Mouse (Mus musculus): ENCODE results near the gene Rnase11. TPM values are rescaled to one million over a fixed set of nuclear protein-coding genes. Genes with fewer than 3 reads are reported as not detected.
"Not testable (repeated sequence)": the region's sequence is repeated elsewhere in the genome, so short reads cannot be mapped to it uniquely, and the experiment has no call there.

The Rnase11 gene
- total RNA-seq, 2 experiments from 2014 or later = not detected

DNA sequence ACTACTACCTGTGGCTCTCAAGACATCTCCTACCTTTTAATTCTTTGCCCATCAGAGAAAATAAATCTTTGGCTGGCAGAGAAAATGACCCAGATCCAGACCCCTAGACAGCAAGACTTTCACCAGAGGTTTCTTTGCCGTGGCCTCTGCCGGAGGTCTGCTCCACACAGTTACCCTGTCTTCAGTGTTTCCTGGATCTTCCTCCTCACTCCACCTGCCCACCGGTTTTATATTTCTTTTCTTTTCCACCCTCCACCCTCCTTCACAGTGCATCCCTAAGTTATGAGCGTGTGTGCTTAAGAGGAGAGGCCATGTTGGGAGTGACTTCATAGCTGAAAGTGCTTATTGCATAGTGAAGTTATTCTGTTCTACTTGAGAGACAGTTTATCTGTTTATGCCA lies 26.5 kb downstream of the Rnase11 start:
- no peak for ATAC-seq (replicated peaks; ENCODE audit: low FRiP score, poor library complexity, severe bottlenecking)

DNA sequence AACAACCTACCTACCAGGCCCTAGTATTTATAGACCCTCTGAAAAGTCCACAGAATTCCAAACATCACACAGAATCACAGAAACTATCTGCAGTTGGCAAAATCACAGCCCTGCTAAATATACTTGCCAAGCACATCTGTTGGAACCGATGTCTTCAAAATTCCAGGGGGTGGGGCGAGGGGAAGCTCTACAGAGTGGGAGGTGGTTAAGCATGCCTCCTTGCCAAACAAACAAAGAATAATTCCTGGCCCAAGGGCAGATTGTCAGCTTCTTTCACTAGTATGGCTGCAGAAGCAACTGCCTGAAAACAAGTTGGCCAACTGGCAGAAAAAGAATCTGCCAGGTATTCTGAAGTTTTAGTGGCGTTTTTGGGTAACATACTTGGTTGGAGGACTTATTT lies 32.7 kb downstream of the Rnase11 start:
- no peak for ATAC-seq (replicated peaks; ENCODE audit: low FRiP score, poor library complexity, severe bottlenecking)

DNA sequence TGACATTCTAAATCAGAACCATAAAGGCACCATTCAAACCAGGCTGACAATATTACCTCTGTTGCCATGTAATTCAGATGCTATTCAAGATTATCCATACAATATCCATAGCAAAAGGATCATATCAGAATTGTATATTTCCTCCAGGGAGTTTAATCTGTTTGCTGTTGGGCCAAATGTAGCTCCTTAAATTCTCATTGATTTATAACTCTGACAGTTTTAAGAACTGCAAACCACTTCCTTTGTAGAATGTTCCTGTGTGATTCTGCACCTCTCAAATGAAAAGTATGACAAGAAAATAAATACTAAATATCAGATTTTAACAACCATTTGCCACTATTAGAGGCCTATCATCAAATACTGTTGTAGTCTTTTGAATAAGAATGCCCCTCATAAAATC lies 34.2 kb downstream of the Rnase11 start:
- ATAC-seq (replicated peaks; ENCODE audit: low FRiP score, poor library complexity, severe bottlenecking) = no peak

DNA sequence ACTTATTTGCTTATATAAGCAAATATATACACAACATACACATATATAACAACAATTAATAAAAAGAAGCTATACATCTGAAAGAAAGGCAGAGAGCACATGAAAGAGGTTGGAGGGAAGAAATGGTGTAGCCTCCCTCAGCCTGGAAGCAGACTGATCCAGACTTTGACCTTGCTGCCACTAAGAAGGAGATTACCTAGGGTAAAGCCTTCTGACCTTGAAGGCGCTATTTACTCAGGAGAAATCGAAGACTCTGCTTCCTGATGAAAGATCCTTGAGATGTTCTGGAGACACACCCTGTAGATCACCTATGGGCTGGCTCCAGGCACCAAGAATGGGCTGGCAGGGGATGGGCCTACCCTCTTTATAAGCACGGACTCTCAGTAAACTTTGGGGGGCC lies 35.2 kb downstream of the Rnase11 start:
- ATAC-seq (replicated peaks; ENCODE audit: low FRiP score, poor library complexity, severe bottlenecking) = not testable (repeated sequence)

DNA sequence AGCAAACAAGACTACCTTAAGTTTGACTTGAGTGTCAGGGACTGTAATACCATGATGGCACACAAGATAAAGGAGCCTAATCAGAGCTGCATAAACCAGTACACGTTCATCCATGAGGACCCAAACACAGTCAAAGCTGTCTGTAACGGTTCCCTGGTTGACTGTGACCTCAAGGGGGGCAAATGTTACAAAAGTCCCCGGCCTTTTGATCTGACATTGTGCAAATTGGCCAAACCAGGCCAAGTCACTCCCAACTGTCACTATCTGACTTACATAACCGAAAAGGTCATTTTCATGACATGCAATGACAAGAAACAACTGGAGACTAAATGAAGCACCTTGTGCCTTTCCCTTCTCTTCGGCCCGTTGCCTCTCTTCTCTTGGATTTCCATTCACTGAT lies 40.4 kb downstream of the Rnase11 start:
- no peak for ATAC-seq (replicated peaks; ENCODE audit: low FRiP score, poor library complexity, severe bottlenecking)

DNA sequence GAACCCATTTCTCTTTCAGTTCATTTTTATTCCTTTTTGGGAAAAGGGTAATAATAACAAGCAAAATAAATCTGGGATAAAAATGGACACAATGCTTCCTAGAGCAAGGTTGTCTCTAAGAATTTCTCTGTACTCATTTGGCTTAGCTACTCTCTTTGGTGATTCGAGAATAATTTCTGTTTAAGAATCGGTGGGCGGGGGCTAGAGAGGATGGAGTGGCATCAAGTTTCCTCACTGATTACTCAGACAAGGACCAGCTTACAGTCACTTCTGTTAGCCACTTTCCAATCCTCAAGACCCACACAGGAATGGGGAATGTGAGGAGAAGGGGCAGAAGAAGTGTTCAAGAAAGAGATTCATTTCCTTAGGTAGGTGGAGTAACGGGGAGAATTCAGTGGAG lies 41.2 kb downstream of the Rnase11 start:
- ATAC-seq (replicated peaks; ENCODE audit: low FRiP score, poor library complexity, severe bottlenecking) = no peak

DNA sequence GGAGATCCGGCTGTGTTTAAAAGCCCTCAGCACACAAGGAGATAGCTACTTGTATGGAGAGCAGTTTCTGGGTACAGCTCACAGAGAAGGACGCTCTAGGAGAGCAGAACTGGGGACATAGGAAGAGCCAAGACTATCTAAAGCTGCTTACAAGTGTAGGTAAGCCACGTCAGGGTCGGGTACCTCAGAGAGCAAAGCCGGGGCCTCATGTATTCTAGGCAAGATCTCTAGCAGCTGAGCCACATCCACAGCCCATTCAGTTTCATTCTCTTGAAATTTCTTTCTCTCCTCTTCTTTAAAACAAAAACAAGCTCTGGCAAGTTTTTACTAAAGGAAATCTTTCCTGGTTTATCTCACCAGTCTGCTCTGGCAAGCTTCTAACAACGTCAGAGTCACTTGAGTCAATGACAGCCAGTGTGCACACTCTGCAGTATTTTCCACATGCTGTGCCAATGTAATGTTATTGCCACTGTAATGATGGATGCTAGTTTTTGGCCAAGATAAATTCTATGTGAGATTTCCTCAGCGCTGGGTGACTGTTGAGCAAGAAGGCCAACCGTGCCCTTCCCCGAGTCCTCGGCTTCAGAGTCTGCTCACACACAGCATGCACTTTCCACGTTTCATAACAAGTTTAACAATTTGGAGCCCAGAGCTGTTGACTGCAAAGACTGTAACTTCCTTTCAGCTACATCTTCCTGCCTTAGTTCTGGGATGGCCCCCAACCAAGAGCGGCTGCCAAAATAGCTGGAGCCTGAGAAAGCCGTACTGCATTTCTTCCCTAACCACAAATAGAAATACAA lies 41.8 kb downstream of the Rnase11 start:
- ATAC-seq (replicated peaks; ENCODE audit: low FRiP score, poor library complexity, severe bottlenecking) = no peak

DNA sequence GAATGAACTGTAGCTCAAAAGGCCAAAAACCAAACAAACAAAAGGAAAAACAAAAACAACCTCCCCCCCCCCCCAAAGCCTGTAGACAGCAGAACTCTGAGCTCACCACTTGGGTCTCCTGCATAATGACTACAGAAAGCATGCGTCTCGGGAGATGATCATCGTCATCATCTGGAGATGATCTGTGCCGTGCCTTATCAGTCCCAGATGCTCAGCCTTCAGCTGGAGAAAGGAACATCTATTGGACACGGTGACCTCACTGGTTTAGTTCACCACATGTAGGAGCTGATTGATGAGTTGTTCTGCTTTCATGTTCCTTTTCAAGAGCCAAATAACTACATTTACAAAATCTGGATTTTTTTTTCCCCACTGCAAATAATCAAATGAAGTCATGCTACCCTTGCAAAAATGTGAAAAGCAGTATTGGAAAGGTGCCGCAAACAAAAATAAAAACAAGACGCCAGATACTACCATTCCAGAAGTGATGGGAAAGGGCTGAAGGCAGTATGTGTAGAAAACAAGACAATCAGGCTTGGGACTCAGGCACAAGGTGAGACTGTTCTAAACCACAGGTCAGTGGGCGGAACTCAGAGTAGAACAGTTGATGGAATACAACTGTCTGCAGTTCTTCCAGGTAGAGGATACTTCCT lies 42.7 kb downstream of the Rnase11 start, which contains the start of gene Rnase10:
Gene Rnase10 (plus strand): TSS at position 600 of the 650 bp plus-strand sequence.
- ATAC-seq (replicated peaks; ENCODE audit: low FRiP score, poor library complexity, severe bottlenecking) = no peak

Other genes with a start within 250 kb of the Rnase11 start
- gene Ccnb1ip1, start 242.4 kb downstream of the Rnase11 start, total RNA-seq (2015; ENCODE audit: low replicate concordance) = not detected in 2 replicates
- not detected in 2 replicates for gene Ccnb1ip1, start 242.4 kb downstream of the Rnase11 start, total RNA-seq (2017; ENCODE audit: low replicate concordance)
- 15.8 and 18.2 TPM in 2 replicates for gene Parp2, start 242.3 kb downstream of the Rnase11 start, total RNA-seq (2015; ENCODE audit: low replicate concordance)
- gene Parp2, start 242.3 kb downstream of the Rnase11 start, total RNA-seq (2017; ENCODE audit: low replicate concordance) = 32.1 and 44.7 TPM in 2 replicates
- 9.0 and 13.4 TPM in 2 replicates for gene Tep1, start 179.6 kb downstream of the Rnase11 start, total RNA-seq (2015; ENCODE audit: low replicate concordance)
- gene Tep1, start 179.6 kb downstream of the Rnase11 start, total RNA-seq (2017; ENCODE audit: low replicate concordance) = 5.3 and 18.3 TPM in 2 replicates
- not detected in 2 replicates for gene Klhl33, start 152.7 kb downstream of the Rnase11 start, total RNA-seq (2015; ENCODE audit: low replicate concordance)
- gene Klhl33, start 152.7 kb downstream of the Rnase11 start, total RNA-seq (2017; ENCODE audit: low replicate concordance) = 0.14 TPM in 1 of 2 replicates, not detected in the other
- gene Osgep, start 125.3 kb downstream of the Rnase11 start, total RNA-seq (2015; ENCODE audit: low replicate concordance) = 6.5 and 19.2 TPM in 2 replicates
- gene Osgep, start 125.3 kb downstream of the Rnase11 start, total RNA-seq (2017; ENCODE audit: low replicate concordance) = 13.0 and 13.4 TPM in 2 replicates
- 21.9 and 26.3 TPM in 2 replicates for gene Apex1, start 125.2 kb downstream of the Rnase11 start, total RNA-seq (2015; ENCODE audit: low replicate concordance)
- gene Apex1, start 125.2 kb downstream of the Rnase11 start, total RNA-seq (2017; ENCODE audit: low replicate concordance) = 12.3 and 13.4 TPM in 2 replicates
- gene Pip4p1, start 119.3 kb downstream of the Rnase11 start, total RNA-seq (2015; ENCODE audit: low replicate concordance) = 19.6 and 22.3 TPM in 2 replicates
- gene Pip4p1, start 119.3 kb downstream of the Rnase11 start, total RNA-seq (2017; ENCODE audit: low replicate concordance) = 18.0 and 21.5 TPM in 2 replicates
- gene Pnp, start 119.1 kb downstream of the Rnase11 start, total RNA-seq (2015; ENCODE audit: low replicate concordance) = 357 and 415 TPM in 2 replicates
- 529 and 542 TPM in 2 replicates for gene Pnp, start 119.1 kb downstream of the Rnase11 start, total RNA-seq (2017; ENCODE audit: low replicate concordance)
- not detected in 2 replicates for gene Gm49342, start 105.6 kb downstream of the Rnase11 start, total RNA-seq (2015; ENCODE audit: low replicate concordance)
- not detected in 2 replicates for gene Gm49342, start 105.6 kb downstream of the Rnase11 start, total RNA-seq (2017; ENCODE audit: low replicate concordance)
- 161 and 174 TPM in 2 replicates for gene Pnp2, start 94.2 kb downstream of the Rnase11 start, total RNA-seq (2015; ENCODE audit: low replicate concordance)
- gene Pnp2, start 94.2 kb downstream of the Rnase11 start, total RNA-seq (2017; ENCODE audit: low replicate concordance) = 56.1 and 122 TPM in 2 replicates
- gene Rnase10, start 42.4 kb downstream of the Rnase11 start, total RNA-seq (2015; ENCODE audit: low replicate concordance) = 1.3 TPM in 1 of 2 replicates, not detected in the other
- 0.85 TPM in 1 of 2 replicates, not detected in the other for gene Rnase10, start 42.4 kb downstream of the Rnase11 start, total RNA-seq (2017; ENCODE audit: low replicate concordance)
- not detected in 2 replicates for gene Rnase9, start 8.3 kb downstream of the Rnase11 start, total RNA-seq (2015; ENCODE audit: low replicate concordance)
- gene Rnase9, start 8.3 kb downstream of the Rnase11 start, total RNA-seq (2017; ENCODE audit: low replicate concordance) = not detected in 2 replicates
- gene Rnase12, start 7.5 kb upstream of the Rnase11 start, total RNA-seq (2015; ENCODE audit: low replicate concordance) = 5.4 TPM in 1 of 2 replicates, not detected in the other
- gene Rnase12, start 7.5 kb upstream of the Rnase11 start, total RNA-seq (2017; ENCODE audit: low replicate concordance) = 3.1 TPM in 1 of 2 replicates, not detected in the other
- not detected in 2 replicates for gene Olfr750, start 24.3 kb upstream of the Rnase11 start, total RNA-seq (2015; ENCODE audit: low replicate concordance)
- not detected in 2 replicates for gene Olfr750, start 24.3 kb upstream of the Rnase11 start, total RNA-seq (2017; ENCODE audit: low replicate concordance)
- gene Rnase4, start 40.9 kb upstream of the Rnase11 start, total RNA-seq (2015; ENCODE audit: low replicate concordance) = 7.5 and 20.6 TPM in 2 replicates
- gene Rnase4, start 40.9 kb upstream of the Rnase11 start, total RNA-seq (2017; ENCODE audit: low replicate concordance) = 5.6 and 7.5 TPM in 2 replicates
- gene Ang, start 41.0 kb upstream of the Rnase11 start, total RNA-seq (2015; ENCODE audit: low replicate concordance) = 1.9 TPM in 1 of 2 replicates, not detected in the other
- gene Ang, start 41.0 kb upstream of the Rnase11 start, total RNA-seq (2017; ENCODE audit: low replicate concordance) = 1.3 TPM in 1 of 2 replicates, not detected in the other
- not detected in 2 replicates for gene Eddm3b, start 64.3 kb upstream of the Rnase11 start, total RNA-seq (2015; ENCODE audit: low replicate concordance)
- not detected in 2 replicates for gene Eddm3b, start 64.3 kb upstream of the Rnase11 start, total RNA-seq (2017; ENCODE audit: low replicate concordance)
- gene Rnase6, start 73.7 kb upstream of the Rnase11 start, total RNA-seq (2015; ENCODE audit: low replicate concordance) = 8.1 and 47.2 TPM in 2 replicates
- 9.5 and 15.7 TPM in 2 replicates for gene Rnase6, start 73.7 kb upstream of the Rnase11 start, total RNA-seq (2017; ENCODE audit: low replicate concordance)
- gene Rnase1, start 96.6 kb upstream of the Rnase11 start, total RNA-seq (2015; ENCODE audit: low replicate concordance) = 2.1 TPM in 1 of 2 replicates, not detected in the other
- not detected in 2 replicates for gene Rnase1, start 96.6 kb upstream of the Rnase11 start, total RNA-seq (2017; ENCODE audit: low replicate concordance)
- gene Rnase2b, start 112.1 kb upstream of the Rnase11 start, total RNA-seq (2015; ENCODE audit: low replicate concordance) = not detected in 2 replicates
- gene Rnase2b, start 112.1 kb upstream of the Rnase11 start, total RNA-seq (2017; ENCODE audit: low replicate concordance) = 1.3 TPM in 1 of 2 replicates, not detected in the other
- gene Ang2, start 149.0 kb upstream of the Rnase11 start, total RNA-seq (2015; ENCODE audit: low replicate concordance) = not detected in 2 replicates
- gene Ang2, start 149.0 kb upstream of the Rnase11 start, total RNA-seq (2017; ENCODE audit: low replicate concordance) = not detected in 2 replicates
- not detected in 2 replicates for gene Ear14, start 153.2 kb upstream of the Rnase11 start, total RNA-seq (2015; ENCODE audit: low replicate concordance)
- gene Ear14, start 153.2 kb upstream of the Rnase11 start, total RNA-seq (2017; ENCODE audit: low replicate concordance) = not detected in 2 replicates
- 1.3 TPM in 1 of 2 replicates, not detected in the other for gene Rnase2a, start 205.9 kb upstream of the Rnase11 start, total RNA-seq (2015; ENCODE audit: low replicate concordance)
- not detected in 2 replicates for gene Rnase2a, start 205.9 kb upstream of the Rnase11 start, total RNA-seq (2017; ENCODE audit: low replicate concordance)